Mouse (Mus musculus) hindbrain, embryonic 12.5 days (tissue): ENCODE results near the gene Gm45261. TPM values are rescaled to one million over a fixed set of nuclear protein-coding genes. Genes with fewer than 3 reads are reported as not detected.

Source experiments
- ATAC-seq: fragments of 200-750 bp; cut with Nextera tagmentation; 2 replicates; pipeline ENCODE4 v1.8.0; 2017; ENCODE audit warnings: moderate TSS enrichment; ENCODE audit not compliant: low FRiP score
- H3K27ac ChIP-seq: fragments of 300-500 bp; sonication (generic); 2 replicates; pipeline ENCODE4 v1.5.1; 2016; ENCODE audit warnings: mild to moderate bottlenecking
- H3K27me3 ChIP-seq: fragments of 300-500 bp; sonication (generic); 2 replicates; pipeline ENCODE4 v1.6.1; 2016; ENCODE audit warnings: mild to moderate bottlenecking
- H3K36me3 ChIP-seq: fragments of 300-500 bp; sonication (generic); 2 replicates; pipeline ENCODE4 v1.6.1; 2016; ENCODE audit warnings: mild to moderate bottlenecking
- H3K4me1 ChIP-seq: fragments of 300-500 bp; sonication (generic); 2 replicates; pipeline ENCODE4 v1.6.1; 2016
- H3K4me2 ChIP-seq: fragments of 300-500 bp; sonication (generic); replicated peaks from 2 replicates; pipeline ENCODE4 v1.6.1; 2016; ENCODE audit warnings: mild to moderate bottlenecking
- H3K4me3 ChIP-seq: fragments of 300-500 bp; sonication (generic); 2 replicates; pipeline ENCODE4 v1.5.1; 2016; ENCODE audit warnings: mild to moderate bottlenecking
- H3K9ac ChIP-seq: fragments of 300-500 bp; sonication (generic); 2 replicates; pipeline ENCODE4 v1.6.1; 2016; ENCODE audit warnings: mild to moderate bottlenecking, moderate library complexity
- H3K9me3 ChIP-seq: fragments of 300-500 bp; sonication (generic); replicated peaks from 2 replicates; pipeline ENCODE4 v1.6.1; 2016; ENCODE audit warnings: mild to moderate bottlenecking
- WGBS: fragments of 180-500 bp; shearing (Covaris S2); methylation state at CpG from one replicate; pipeline ENCODE4 v1.1.7; 2016; 5-methylcytosine and 5-hydroxymethylcytosine counted together
- polyA plus RNA-seq: library from polyadenylated mRNA; unstranded; fragments of >200 nt; fragmentation: Nextera tagmentation; extraction: Ambion mirVana; gene quantifications from 2 replicates; pipeline ENCODE4 v1.2.1, GENCODE M21; 2016

The Gm45261 gene
- polyA plus RNA-seq, result not detected in 2 replicates

DNA sequence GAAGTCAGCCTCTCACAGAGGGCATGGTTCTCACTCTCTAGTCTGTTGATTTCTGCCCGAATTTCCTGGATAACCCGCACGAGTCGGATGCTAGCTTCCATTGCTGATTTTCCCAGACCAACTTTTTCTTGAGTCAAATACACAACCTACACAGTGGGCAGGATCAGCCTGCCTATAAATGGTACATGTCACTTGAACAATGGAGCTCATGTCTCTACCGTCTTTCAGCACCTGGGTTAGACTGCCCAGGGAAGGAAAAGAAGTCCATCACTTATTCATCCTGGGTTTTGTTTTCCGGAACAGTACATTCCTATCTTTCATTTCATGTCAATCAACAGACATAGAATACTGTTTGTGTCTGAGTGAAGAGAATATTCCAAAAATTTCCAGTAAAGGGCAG is at the start of gene Gm45261:
TSS of gene Gm45261 (minus strand) at position 101 of the 400 bp plus-strand sequence.
- Histone ChIP-seq H3K9me3 (no peaks in the 10 kb centered on the region), H3K4me3 (no peak within 1 kb of the TSS), H3K27me3 (no peaks in the 10 kb centered on the region), H3K4me1 (no peaks in the 10 kb centered on the region), H3K9ac (no peak within 1 kb of the TSS), H3K27ac (no peak within 1 kb of the TSS), H3K36me3 (no peaks in the 10 kb centered on the region), H3K4me2 (no peak within 1 kb of the TSS)
- WGBS, result 73% methylated on average over 6 of the region's 6 CpGs
- ATAC-seq, result no peak

DNA sequence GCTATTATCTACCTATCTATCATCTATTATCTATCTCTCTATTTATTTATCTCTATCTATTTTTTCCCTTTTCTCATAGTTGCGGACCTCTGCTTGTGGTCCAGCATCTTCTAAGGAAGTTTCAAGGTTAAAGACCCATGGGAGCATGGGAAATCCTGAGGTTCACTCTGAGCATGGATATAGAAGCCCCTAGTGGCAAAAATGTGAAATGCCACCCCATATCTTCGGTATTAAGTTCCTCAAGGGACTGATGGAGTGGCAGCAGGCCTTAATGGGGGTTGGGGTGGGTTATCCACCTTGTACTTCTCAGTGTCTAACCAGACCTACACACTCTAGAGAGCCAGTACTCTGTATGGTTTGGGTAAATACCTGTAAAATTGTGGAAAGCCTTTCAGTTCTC is 43.5 kb upstream of the Gm45261 start:
- WGBS, result 94% methylated on average over 2 of the region's 2 CpGs
- no peaks in the 10 kb centered on the region for H3K4me1 ChIP-seq
- no peak for ATAC-seq

DNA sequence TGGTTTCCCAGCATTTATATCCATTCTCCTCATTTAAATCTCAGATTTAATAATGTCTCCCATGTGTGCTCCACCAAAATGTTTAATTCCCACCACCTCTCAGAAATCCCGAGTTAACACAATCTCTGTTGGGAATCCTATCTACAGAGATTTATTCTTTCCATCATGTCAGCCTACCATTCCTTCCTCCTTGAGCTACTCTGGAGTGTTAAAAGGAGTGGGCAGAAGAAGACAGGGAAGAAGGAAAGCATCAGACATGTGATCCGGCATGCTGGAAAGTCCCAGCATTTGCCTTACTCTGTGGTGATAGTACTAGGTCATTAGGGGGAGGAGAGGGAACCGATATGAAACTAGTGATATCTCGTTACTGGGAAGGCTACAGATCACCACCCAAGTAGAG is 42.8 kb upstream of the Gm45261 start:
- 92% methylated on average over 4 of the region's 4 CpGs for WGBS
- Histone ChIP-seq H3K4me2 (no peak overlapping the region), H3K9ac (no peak overlapping the region), H3K27ac (no peak overlapping the region), H3K4me3 (no peak overlapping the region), H3K36me3 (no peaks in the 10 kb centered on the region), H3K9me3 (no peaks in the 10 kb centered on the region), H3K4me1 (no peaks in the 10 kb centered on the region), H3K27me3 (no peaks in the 10 kb centered on the region)
- ATAC-seq, result no peak

More for the DNA sequence above, 43.5 kb upstream of the Gm45261 start:
- Histone ChIP-seq H3K36me3 (no peaks in the 10 kb centered on the region), H3K4me2 (no peak overlapping the region), H3K27ac (no peak overlapping the region), H3K9me3 (no peaks in the 10 kb centered on the region), H3K4me3 (no peak overlapping the region), H3K27me3 (no peaks in the 10 kb centered on the region), H3K9ac (no peak overlapping the region)

DNA sequence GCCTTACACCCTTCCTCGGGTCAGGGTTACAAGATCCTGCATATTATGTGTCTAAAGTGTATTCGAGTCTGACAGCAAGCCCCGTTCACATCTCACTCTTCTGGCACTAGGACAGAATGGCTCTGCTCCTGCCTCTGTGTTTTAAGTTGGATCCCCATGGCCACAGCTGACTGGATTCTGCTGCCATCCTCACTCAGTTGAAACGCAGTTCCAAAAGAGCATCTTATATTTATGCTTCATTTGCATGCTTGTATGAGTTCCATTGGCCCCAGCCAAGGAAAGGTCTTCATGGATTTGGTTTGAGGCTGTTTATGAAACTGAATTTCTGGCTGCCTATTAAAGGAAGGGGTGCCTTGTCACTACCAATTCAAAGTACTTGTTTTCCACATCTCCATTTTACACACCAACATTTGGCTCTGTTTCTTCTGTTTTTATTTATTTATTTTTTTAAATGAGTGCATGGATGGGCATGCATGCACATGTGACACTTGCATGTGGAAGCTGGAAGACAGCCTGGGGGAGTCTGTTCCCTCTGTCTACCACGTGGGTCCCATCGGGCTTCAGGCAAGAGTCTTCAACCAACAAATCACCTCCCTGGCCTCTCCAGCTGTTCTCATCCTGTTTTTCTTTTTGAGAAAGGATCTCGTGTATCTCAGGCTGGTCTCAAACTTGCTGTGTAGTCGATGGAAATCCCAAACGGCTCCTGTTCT is 41.4 kb upstream of the Gm45261 start:
- H3K36me3 ChIP-seq, result no peaks in the 10 kb centered on the region
- H3K4me3 ChIP-seq, result no peak overlapping the region
- H3K4me2 ChIP-seq, result no peak overlapping the region
- no peak for ATAC-seq
- H3K27me3 ChIP-seq, result no peaks in the 10 kb centered on the region
- H3K27ac ChIP-seq, result no peak overlapping the region
- WGBS, result 77% methylated on average over 9 of the region's 9 CpGs
- H3K4me1 ChIP-seq, result no peaks in the 10 kb centered on the region
- no peaks in the 10 kb centered on the region for H3K9me3 ChIP-seq
- no peak overlapping the region for H3K9ac ChIP-seq

DNA sequence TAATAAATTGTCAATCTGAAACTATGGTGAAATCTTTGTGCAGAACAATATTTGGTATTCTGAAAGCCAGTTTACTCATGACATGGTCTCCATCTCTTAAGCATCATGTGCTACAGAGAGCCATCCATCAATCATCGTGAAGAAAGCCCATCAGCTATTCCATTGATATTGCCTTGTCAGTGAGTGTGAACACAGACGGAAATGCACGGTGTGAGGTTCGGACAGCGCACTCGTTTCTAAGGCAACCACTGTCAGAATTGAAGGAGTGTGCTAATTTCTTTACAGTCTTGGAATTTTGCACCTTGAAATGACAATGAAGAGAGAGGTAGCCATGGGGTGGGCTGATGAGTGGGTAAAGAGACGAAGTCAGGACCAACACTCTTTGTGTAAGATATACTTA is 38.0 kb upstream of the Gm45261 start:
- ATAC-seq, result no peak
- H3K9me3 ChIP-seq, result no peaks in the 10 kb centered on the region
- no peaks in the 10 kb centered on the region for H3K27me3 ChIP-seq
- no peak overlapping the region for H3K27ac ChIP-seq
- no peak overlapping the region for H3K4me3 ChIP-seq
- 41% methylated on average over 7 of the region's 7 CpGs for WGBS
- H3K36me3 ChIP-seq, result no peaks in the 10 kb centered on the region
- H3K4me1 ChIP-seq, result no peaks in the 10 kb centered on the region
- H3K4me2 ChIP-seq, result no peak overlapping the region
- H3K9ac ChIP-seq, result no peak overlapping the region

DNA sequence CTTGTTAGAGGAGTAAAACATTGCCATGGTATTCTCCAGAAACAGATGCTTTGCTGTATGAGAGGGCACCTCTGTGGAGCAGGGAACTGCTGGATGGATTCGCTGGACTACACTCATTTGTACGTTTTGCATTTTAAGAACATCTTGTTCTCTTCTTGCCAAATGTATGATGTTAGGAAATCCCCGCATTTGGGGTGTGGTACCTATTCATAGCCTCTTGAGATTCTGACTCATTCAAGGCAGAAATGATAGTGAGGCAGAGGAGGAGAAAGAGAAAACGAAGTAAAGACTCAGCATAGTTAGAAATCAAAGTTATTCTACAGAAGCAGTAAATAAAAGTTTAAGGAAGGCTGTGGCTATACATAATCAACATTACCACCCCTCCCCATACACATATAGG is 35.1 kb upstream of the Gm45261 start:
- Histone ChIP-seq H3K36me3 (no peaks in the 10 kb centered on the region), H3K9ac (no peak overlapping the region), H3K27ac (no peak overlapping the region), H3K9me3 (no peaks in the 10 kb centered on the region), H3K4me1 (no peaks in the 10 kb centered on the region), H3K4me2 (no peak overlapping the region), H3K4me3 (no peak overlapping the region), H3K27me3 (no peaks in the 10 kb centered on the region)
- ATAC-seq, result no peak
- 90% methylated on average over 4 of the region's 4 CpGs for WGBS

DNA sequence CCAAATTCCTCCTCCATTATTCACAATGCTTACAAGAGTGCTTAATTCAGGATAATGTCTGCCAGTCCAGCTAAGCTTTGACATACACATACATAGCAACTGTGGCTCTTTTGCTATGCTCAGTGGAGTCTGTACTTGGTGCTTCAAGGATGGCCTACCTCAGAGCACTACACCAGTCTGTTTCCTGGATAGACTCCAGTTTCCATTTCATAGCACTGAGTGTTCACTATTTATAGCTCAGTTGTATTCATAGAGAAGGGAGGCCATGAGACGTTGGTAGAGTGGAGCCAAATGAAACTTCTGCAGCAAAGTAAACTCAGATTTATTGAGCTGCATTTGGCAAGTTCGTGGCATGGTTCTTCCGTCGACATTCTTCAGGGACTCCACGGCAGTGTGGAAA is 22.2 kb upstream of the Gm45261 start:
- WGBS, result 85% methylated on average over 5 of the region's 5 CpGs
- ATAC-seq, result no peak
- Histone ChIP-seq H3K9ac (no peak overlapping the region), H3K36me3 (no peaks in the 10 kb centered on the region), H3K4me1 (no peaks in the 10 kb centered on the region), H3K4me2 (no peak overlapping the region), H3K4me3 (no peak overlapping the region), H3K27me3 (no peaks in the 10 kb centered on the region), H3K9me3 (no peaks in the 10 kb centered on the region), H3K27ac (no peak overlapping the region)

DNA sequence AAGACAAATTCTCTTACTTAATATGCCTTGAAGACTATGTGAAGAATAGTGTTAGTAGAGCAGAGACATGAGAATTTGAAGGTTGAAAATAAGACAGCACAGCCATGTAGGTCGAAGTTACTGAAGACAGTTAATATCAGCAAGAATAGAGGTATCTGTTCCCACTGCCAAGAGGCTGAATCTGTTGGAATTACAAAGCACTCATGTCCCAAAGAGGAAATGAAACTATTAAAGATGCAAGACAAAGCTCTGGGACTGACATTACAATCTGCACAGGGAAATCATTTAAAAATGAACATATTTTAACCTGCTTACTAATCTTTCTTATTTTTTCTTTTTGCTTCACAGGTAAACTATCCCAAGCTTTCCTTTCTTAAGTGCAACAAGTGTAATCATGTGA is 13.7 kb upstream of the Gm45261 start:
- no peaks in the 10 kb centered on the region for H3K36me3 ChIP-seq
- 73% methylated on average over 1 of the region's 1 CpGs for WGBS
- no peak overlapping the region for H3K4me2 ChIP-seq
- H3K27ac ChIP-seq, result no peak overlapping the region
- no peaks in the 10 kb centered on the region for H3K9me3 ChIP-seq
- no peaks in the 10 kb centered on the region for H3K4me1 ChIP-seq
- no peak overlapping the region for H3K4me3 ChIP-seq
- no peak for ATAC-seq
- no peaks in the 10 kb centered on the region for H3K27me3 ChIP-seq
- no peak overlapping the region for H3K9ac ChIP-seq

DNA sequence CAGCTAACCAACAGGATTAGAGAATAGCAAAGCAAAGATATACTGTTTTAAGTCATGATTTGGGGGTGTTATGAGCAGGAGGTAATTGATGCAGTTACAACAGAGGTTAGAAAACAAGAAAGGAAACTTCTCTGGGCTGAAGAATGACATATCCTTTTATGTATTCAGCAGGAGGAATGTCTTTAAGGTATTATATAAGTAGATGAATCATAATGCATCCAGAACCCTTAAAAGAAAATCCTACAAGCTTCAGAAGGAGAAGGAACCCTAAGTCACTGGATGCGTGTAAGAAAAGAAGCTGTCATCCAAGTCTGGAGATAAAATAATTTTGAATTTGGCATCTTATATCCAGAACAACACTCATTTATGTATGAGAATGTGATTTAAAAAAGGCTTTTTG is 11.1 kb upstream of the Gm45261 start:
- Histone ChIP-seq H3K36me3 (no peaks in the 10 kb centered on the region), H3K4me1 (no peaks in the 10 kb centered on the region), H3K9me3 (no peaks in the 10 kb centered on the region), H3K9ac (no peak overlapping the region), H3K27me3 (no peaks in the 10 kb centered on the region), H3K27ac (no peak overlapping the region), H3K4me3 (no peak overlapping the region), H3K4me2 (no peak overlapping the region)
- no peak for ATAC-seq
- WGBS, result 98% methylated on average over 1 of the region's 1 CpGs

DNA sequence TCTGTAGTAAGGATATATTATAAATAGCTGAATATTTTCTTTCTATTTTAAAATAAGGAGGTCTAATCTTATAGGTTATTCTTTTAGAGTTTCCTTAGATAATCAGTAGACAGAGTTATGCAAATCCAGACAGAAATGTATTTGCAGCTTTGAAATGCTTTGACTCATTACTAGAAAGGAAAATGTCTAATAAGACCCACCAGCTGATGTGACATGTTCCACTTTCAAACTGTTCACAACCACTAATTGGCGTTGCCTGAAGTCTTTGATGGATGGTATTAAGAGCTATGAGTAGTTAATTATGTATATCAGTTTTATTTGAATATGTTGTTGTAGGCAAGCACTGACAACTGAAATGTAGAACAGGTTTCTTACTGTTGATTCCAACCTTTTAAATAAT is 1.3 kb downstream of the Gm45261 start:
- no peak overlapping the region for H3K4me2 ChIP-seq
- ATAC-seq, result no peak
- H3K36me3 ChIP-seq, result no peaks in the 10 kb centered on the region
- H3K9ac ChIP-seq, result no peak overlapping the region
- H3K27me3 ChIP-seq, result no peaks in the 10 kb centered on the region
- H3K9me3 ChIP-seq, result no peaks in the 10 kb centered on the region
- H3K27ac ChIP-seq, result no peak overlapping the region
- no peak overlapping the region for H3K4me3 ChIP-seq
- WGBS, result 85% methylated on average over 1 of the region's 1 CpGs
- no peaks in the 10 kb centered on the region for H3K4me1 ChIP-seq

DNA sequence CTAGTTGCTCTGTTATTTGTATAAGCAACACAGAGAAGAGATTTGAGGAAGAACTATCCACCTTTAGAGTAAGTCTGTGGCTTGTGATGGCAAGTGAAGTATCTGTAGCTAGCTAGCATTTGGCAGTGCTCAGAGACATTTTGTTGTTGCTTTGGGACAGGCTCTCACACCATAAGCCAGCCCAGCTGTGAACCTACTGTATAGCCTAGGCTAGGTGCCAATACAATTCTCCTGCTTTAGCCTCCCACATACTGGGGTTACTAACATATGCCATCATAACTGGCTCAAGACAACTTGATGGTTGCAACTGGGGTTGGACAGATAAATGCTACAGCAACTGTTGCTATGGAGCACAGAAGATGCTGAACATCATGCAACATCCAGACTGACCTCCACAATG is 1.8 kb downstream of the Gm45261 start:
- no peak for ATAC-seq
- H3K9ac ChIP-seq, result no peak overlapping the region

DNA sequence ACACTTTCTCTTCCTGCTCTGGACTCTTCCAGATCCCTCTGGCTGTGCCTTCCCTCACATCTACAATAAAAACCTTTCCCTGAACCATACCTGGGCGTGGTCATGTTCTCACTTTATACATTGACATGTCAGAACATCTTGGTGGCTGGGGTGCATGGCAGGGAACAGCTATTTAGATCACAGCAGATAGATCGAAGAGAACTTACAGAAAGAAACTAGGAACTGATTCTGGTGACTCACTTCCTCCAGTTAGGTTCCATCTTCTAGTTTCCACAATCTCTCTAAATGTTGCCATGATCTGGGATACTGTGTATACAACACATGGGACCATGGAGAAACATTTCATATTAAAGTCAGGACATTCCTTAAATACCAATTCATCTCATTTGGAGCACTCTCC is 7.3 kb downstream of the Gm45261 start:
- H3K36me3 ChIP-seq, result no peaks in the 10 kb centered on the region
- 60% methylated on average over 2 of the region's 2 CpGs for WGBS
- no peaks in the 10 kb centered on the region for H3K27me3 ChIP-seq

More for the DNA sequence above, 1.8 kb downstream of the Gm45261 start:
- Histone ChIP-seq H3K36me3 (no peaks in the 10 kb centered on the region), H3K27ac (no peak overlapping the region), H3K4me2 (no peak overlapping the region), H3K9me3 (no peaks in the 10 kb centered on the region), H3K4me1 (no peaks in the 10 kb centered on the region), H3K4me3 (no peak overlapping the region), H3K27me3 (no peaks in the 10 kb centered on the region)

DNA sequence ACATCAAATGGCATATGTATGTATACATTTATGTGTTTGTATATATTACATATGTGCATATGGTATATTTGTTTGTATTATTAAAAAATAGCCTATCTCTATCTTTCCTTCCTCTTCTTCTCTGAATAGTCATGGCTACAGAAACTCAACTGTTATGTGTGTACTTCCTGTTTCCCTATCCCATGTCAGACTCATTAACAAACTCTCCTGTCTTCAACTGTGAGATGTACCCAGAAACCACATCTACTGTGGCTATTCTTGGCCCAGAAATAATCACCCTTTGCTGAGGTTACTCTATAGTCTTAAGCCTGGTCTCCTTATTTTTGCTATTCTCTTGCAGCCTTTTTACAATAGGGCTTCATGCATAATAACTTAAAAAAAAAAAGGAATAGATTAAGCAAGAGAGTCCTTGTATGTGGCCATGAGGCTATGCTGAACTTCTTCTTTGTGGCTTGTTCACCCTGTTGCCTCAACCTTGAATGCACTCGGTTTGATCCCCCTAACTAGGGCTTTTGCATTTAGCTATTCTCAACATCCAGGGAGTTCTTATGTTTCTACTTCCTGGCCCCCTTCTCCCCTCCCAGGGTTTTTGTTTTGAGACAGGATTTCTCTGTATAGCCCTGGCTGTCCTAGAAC is 9.2 kb downstream of the Gm45261 start:
- no peaks in the 10 kb centered on the region for H3K4me1 ChIP-seq
- no peak overlapping the region for H3K4me2 ChIP-seq
- H3K27ac ChIP-seq, result no peak overlapping the region
- ATAC-seq, result no peak
- no peak overlapping the region for H3K4me3 ChIP-seq
- H3K36me3 ChIP-seq, result no peaks in the 10 kb centered on the region
- H3K9ac ChIP-seq, result no peak overlapping the region
- no peaks in the 10 kb centered on the region for H3K9me3 ChIP-seq
- H3K27me3 ChIP-seq, result no peaks in the 10 kb centered on the region
- WGBS, result 64% methylated on average over 1 of the region's 1 CpGs

More for the DNA sequence above, 7.3 kb downstream of the Gm45261 start:
- H3K4me3 ChIP-seq, result no peak overlapping the region
- ATAC-seq, result no peak
- H3K9ac ChIP-seq, result no peak overlapping the region
- no peak overlapping the region for H3K27ac ChIP-seq
- H3K4me1 ChIP-seq, result no peaks in the 10 kb centered on the region
- no peaks in the 10 kb centered on the region for H3K9me3 ChIP-seq
- H3K4me2 ChIP-seq, result no peak overlapping the region
